1 mouse cellular context compared by ENCODE assay signal in genomic region chr16:20610501-20611356, GRCm38 (mm10).
TF ChIP-seq lines count a peak whose summit lies in the region.

No protein-coding gene starts in this region.

TF ChIP-seq in MEL, 35 proteins besides CTCF, POLR2A, EP300 and RAD21 (continued from another document):
- TF ChIP-seq UBTF (IDR thresholded peaks at IDR 0.05; ENCODE audit: borderline replicate concordance, insufficient read depth, low read depth, low read length) (no peak), ZMIZ1 (IDR thresholded peaks at IDR 0.05; ENCODE audit: low read depth, low read length) (peak; percentile 92; the same call in 1 of the 2 replicates), POLR2AphosphoS2 (IDR thresholded peaks at IDR 0.05; ENCODE audit: low read length) (peak; percentile 80; the same call in 1 of the 2 replicates), ETS1 (IDR thresholded peaks at IDR 0.05; ENCODE audit: low read depth, low read length) (peak; percentile 69; the same call in 1 of the 2 replicates), MYC (IDR thresholded peaks at IDR 0.05; ENCODE audit: low read depth, low read length) (peak; percentile 97), BHLHE40 (IDR thresholded peaks at IDR 0.05; ENCODE audit: borderline replicate concordance, low read depth, low read length) (peak; percentile 24; the same call in 1 of the 2 replicates)
